Mouse (Mus musculus) olfactory bulb, adult 2 months (tissue): ENCODE measurements around the gene Spata17. TPM values are rescaled to one million over a fixed set of nuclear protein-coding genes. Genes with fewer than 3 reads are reported as not detected.

Source experiments
- H3K27ac ChIP-seq: fragments of 200-500 bp; 2 replicates; pipeline ENCODE4 v1.5.1; 2012; ENCODE audit warnings: low read depth, low read length; ENCODE audit not compliant: insufficient read depth
- H3K4me1 ChIP-seq: fragments of 200-500 bp; 2 replicates; pipeline ENCODE4 v1.6.1; 2012; ENCODE audit warnings: low read length; ENCODE audit not compliant: control insufficient read depth, insufficient read depth
- H3K4me3 ChIP-seq: fragments of 200-500 bp; 2 replicates; pipeline ENCODE4 v1.5.1; 2012; ENCODE audit warnings: mild to moderate bottlenecking, low read depth, low read length, moderate library complexity; ENCODE audit not compliant: insufficient read depth
- CTCF ChIP-seq: fragments of 200-500 bp; IDR thresholded peaks from 2 replicates; pipeline ENCODE4 v1.5.1; 2012; ENCODE audit warnings: low read depth, mild to moderate bottlenecking, low read length, moderate library complexity; ENCODE audit not compliant: insufficient read depth
- POLR2A ChIP-seq: fragments of 200-500 bp; IDR thresholded peaks from 2 replicates; pipeline ENCODE4 v1.6.1; 2012; ENCODE audit warnings: mild to moderate bottlenecking, low read depth, low read length, moderate library complexity; ENCODE audit not compliant: insufficient read depth
- WGBS: fragments of 180-500 bp; shearing (Covaris S2); methylation state at CpG from one replicate; pipeline ENCODE4 v1.1.7; 2018; 5-methylcytosine and 5-hydroxymethylcytosine counted together
- polyA plus RNA-seq: library from polyadenylated mRNA; stranded (reverse); fragments of >200 nt; gene quantifications from 2 replicates; pipeline ENCODE4 v1.2.4, GENCODE M21; 2012; ENCODE audit warnings: low replicate concordance; ENCODE audit not compliant: missing spikeins, insufficient read depth, insufficient read length

The Spata17 gene
- polyA plus RNA-seq, 1 experiment: not detected

DNA sequence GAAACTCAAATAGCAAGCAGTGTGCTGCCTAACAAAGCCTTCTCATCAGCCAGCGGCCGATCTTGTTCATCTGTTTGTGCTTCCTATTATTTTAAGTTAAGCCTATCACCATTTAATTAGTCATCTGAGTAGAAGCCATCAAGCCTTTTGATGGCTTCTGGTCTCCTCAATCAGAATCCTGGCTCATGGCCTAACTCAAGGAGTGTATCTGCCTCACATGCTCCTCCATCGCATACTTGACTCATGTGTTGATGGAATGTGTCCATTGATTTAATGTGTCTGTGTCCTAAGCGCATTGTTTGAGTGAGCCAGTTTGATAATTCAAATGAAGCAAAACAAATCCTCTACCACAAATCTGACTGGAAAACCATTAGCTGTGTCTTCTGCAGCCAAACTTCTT, 113.1 kb downstream of the Spata17 start:
- Histone ChIP-seq H3K4me1 (no peaks in the 10 kb centered on the region), H3K4me3 (no peak overlapping the region), H3K27ac (no peak overlapping the region)
- TF ChIP-seq CTCF: no peak
- no peak for TF ChIP-seq POLR2A
- WGBS: 88% methylated on average over 4 of the region's 4 CpGs

GRCm38 (mm10) chr1:187101202-187101601, 114.1 kb downstream of the Spata17 start:
- WGBS: 90% methylated on average over 3 of the region's 3 CpGs
- H3K27ac ChIP-seq: no peak overlapping the region
- no peaks in the 10 kb centered on the region for H3K4me1 ChIP-seq
- no peak overlapping the region for H3K4me3 ChIP-seq
- TF ChIP-seq POLR2A (no peak), CTCF (no peak)

DNA sequence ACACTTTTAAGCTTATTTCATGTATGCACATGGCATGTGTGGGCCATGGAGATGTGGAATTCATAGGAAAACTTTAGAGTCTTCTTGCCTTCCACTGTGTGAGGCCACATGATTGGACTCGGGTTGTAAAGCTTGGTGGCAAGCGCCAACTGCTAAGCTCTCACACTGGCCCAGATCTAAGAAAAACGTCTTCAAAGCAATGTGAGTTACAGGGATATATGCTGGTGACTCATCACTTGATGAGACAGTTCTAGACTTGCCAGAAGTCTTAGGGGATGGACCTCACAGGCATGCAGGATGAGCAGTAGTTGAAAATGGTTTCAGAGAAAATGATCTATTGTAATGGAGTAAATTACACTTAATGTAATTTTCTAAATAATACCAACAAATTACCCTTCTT, 114.6 kb downstream of the Spata17 start:
- H3K4me3 ChIP-seq: no peak overlapping the region
- 74% methylated on average over 3 of the region's 3 CpGs for WGBS
- H3K27ac ChIP-seq: no peak overlapping the region
- TF ChIP-seq CTCF (no peak), POLR2A (no peak)
- H3K4me1 ChIP-seq: no peaks in the 10 kb centered on the region

DNA sequence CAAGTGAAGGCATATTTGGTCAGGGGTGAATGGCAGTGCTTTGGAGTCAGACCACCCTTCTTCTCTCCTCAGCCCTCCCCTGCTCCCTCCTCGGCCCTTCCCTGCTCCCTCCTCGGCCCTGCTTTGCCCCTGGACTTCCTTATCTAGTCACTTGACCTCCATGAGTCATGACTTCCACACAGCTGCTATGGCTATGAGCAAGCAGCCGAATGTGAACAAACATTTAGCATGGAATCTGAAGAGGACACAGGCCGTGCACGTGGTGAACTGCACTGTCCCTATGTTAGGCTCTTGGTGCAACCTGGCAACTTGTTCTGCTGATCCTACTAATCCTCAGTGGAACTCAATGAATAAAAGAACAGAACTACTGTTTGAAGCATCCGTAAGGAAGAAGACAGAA, 117.0 kb downstream of the Spata17 start:
- H3K4me1 ChIP-seq: no peaks in the 10 kb centered on the region
- TF ChIP-seq CTCF: no peak
- no peak for TF ChIP-seq POLR2A
- 75% methylated on average over 6 of the region's 6 CpGs for WGBS
- no peak overlapping the region for H3K4me3 ChIP-seq
- no peak overlapping the region for H3K27ac ChIP-seq

GRCm38 (mm10) chr1:187092546-187092945, 122.7 kb downstream of the Spata17 start:
- TF ChIP-seq POLR2A: no peak
- TF ChIP-seq CTCF: no peak
- Histone ChIP-seq H3K27ac (no peak overlapping the region), H3K4me1 (no peaks in the 10 kb centered on the region), H3K4me3 (no peak overlapping the region)
- 72% methylated on average over 14 of the region's 14 CpGs for WGBS

DNA sequence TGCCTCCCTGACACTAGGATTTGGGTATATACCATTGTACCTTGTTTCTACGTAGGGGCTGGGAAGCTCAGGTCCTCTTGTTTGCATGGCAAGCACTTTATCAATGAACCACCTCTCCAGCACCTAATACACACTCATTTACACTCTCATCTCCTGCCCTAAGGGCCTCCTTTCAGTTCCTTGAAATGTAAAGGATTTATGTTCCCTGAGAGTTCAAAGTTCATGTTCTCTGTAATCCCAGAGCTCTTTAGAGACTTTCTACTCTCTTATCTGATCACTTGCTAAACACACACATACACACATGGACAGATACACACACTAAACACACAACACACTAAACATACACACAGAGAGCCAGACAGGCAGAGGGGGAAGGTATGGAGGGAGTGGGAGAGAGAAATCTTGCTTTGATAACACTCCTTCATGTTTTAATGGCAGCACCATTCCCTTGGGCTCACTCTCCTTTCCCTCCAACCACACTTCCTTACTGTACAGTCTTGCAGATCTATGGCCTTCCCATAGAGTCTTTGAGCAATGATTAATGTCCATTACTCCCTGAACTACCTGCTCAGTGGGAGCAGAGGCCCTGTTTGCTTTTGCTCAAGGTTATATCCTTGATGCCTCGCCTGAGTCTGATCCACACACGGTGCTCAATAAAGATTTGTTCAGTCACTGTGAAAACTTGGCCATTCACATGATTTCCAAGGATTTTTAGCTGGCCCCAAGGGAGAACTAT, 126.4 kb downstream of the Spata17 start:
- 92% methylated on average over 3 of the region's 3 CpGs for WGBS
- H3K27ac ChIP-seq: no peak overlapping the region
- H3K4me3 ChIP-seq: no peak overlapping the region
- H3K4me1 ChIP-seq: no peaks in the 10 kb centered on the region
- TF ChIP-seq CTCF: no peak

DNA sequence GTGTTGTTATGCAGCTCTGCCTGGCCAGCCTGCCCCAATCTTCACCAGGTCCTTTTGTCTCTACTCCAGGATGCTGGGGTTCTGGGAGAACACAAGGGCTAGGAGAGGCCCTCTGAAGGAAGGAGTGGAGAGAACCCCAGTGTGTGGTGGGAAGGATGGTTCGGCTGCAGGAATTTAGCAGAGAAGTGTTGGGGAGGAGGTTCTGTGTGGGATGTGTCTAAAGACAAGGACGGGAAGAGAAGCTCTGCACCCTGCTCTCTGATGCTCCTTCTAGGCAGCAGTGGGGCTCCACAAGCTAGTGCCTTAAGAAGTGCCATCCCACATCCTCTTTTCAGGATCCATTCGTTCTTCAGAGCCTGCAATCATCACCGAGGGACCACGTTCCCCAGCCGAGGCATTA, 129.2 kb downstream of the Spata17 start:
- no peak for TF ChIP-seq CTCF
- TF ChIP-seq POLR2A: no peak
- Histone ChIP-seq H3K4me1 (no peaks in the 10 kb centered on the region), H3K4me3 (no peak overlapping the region), H3K27ac (no peak overlapping the region)
- WGBS: 37% methylated on average over 6 of the region's 6 CpGs

DNA sequence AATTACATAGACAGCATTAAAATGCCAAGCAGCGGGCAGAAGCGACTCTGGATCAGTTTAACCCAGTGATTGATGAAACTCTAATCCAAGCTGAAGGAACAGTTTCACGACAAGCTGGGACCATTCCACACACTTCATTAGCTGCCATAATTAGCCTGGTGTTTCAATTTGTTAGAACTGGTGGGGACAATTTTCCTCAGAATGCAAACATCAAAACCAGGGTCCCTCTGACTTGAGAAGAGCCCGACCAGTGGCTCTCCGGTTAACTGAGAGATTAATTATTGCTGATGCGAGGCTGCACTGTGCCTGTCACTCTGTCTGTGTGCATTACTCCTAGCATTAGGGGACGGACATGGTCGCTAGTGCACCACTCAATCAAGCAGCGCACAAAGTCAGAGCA, 137.9 kb downstream of the Spata17 start:
- TF ChIP-seq CTCF (no peak), POLR2A (no peak)
- no peak overlapping the region for H3K27ac ChIP-seq
- WGBS: 65% methylated on average over 9 of the region's 9 CpGs
- H3K4me1 ChIP-seq: no peaks in the 10 kb centered on the region
- no peak overlapping the region for H3K4me3 ChIP-seq

- TF ChIP-seq POLR2A (no peak), CTCF (no peak)
- Histone ChIP-seq H3K4me3 (no peak overlapping the region), H3K4me1 (no peaks in the 10 kb centered on the region), H3K27ac (no peak overlapping the region)
- 39% methylated on average over 3 of the region's 3 CpGs for WGBS
These were observed 138.3 kb downstream of the Spata17 start for GRCm38 (mm10) chr1:187077043-187077334.

- H3K4me3 ChIP-seq: no peak overlapping the region
- 60% methylated on average over 3 of the region's 3 CpGs for WGBS
- H3K4me1 ChIP-seq: no peaks in the 10 kb centered on the region
- TF ChIP-seq POLR2A (no peak), CTCF (no peak)
- H3K27ac ChIP-seq: no peak overlapping the region
These were observed 138.8 kb downstream of the Spata17 start for GRCm38 (mm10) chr1:187076198-187077042.
